Mouse (Mus musculus): Measurements from ENCODE around the gene Tada1. TPM values are rescaled to one million over a fixed set of nuclear protein-coding genes. Genes with fewer than 3 reads are reported as not detected.

Tada1 gene
- polyA plus RNA-seq (2015; fragmentation: Nextera tagmentation; extraction: Ambion mirVana) = 30.6 and 34.7 TPM in 2 replicates

GRCm38 (mm10) chr1:166379013-166379629 is at the start of gene Tada1:
Gene Tada1, plus strand, starts transcription at chr1:166379097.
- peak within 1 kb of the TSS; percentile 97 for H3K4me3 ChIP-seq
- peak; percentile 90; the same call in 1 of the 2 replicates for ATAC-seq (ENCODE audit: extremely low read depth, insufficient number of reproducible peaks, low FRiP score, low TSS enrichment)
- peak within 1 kb of the TSS; percentile 80 for H3K4me2 ChIP-seq
- H3K27me3 ChIP-seq (replicated peaks) = no peaks in the 10 kb centered on the region
- peaks cover 22% of the 10 kb centered on the region for H3K36me3 ChIP-seq
- H3K27ac ChIP-seq (replicated peaks) = peak within 1 kb of the TSS; percentile 94
- H3K4me1 ChIP-seq = peaks cover 26% of the 10 kb centered on the region
- H3K9me3 ChIP-seq = no peaks in the 10 kb centered on the region
- H3K9ac ChIP-seq = peak within 1 kb of the TSS; percentile 99
- WGBS = under 1% methylated on average over 78 of the region's 81 CpGs

DNA sequence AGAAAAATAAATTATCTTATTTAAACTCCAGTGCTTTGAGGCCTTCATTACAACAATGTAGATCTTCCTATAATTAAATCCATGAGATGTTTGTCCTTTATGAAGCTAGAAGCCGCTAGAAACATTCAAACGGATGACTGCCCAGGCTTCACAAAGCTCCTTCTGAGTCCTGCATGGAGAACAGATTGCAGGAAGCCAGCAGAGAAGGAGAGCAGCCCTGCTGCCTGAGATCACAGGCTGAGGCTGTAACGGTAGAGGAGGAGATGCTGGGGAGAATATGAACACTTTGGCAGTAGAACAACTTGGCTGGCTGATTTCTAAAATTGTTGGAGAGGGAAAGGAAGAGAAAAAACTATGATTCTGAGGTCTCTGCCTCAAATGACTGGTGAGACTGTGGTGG is 48.1 kb upstream of the Tada1 start:
- Histone ChIP-seq H3K27me3 (replicated peaks) (no peaks in the 10 kb centered on the region), H3K36me3 (no peaks in the 10 kb centered on the region), H3K4me1 (no peaks in the 10 kb centered on the region), H3K27ac (replicated peaks) (no peak overlapping the region), H3K9me3 (no peaks in the 10 kb centered on the region), H3K9ac (no peak overlapping the region), H3K4me2 (no peak overlapping the region), H3K4me3 (no peak overlapping the region)
- ATAC-seq (ENCODE audit: extremely low read depth, insufficient number of reproducible peaks, low FRiP score, low TSS enrichment) = no peak
- 51% methylated on average over 3 of the region's 3 CpGs for WGBS

- Histone ChIP-seq H3K27ac (replicated peaks) (no peak overlapping the region), H3K4me1 (no peaks in the 10 kb centered on the region)
Observed at GRCm38 (mm10) chr1:166339110-166339509, 39.8 kb upstream of the Tada1 start.

GRCm38 (mm10) chr1:166342060-166342459 is 36.8 kb upstream of the Tada1 start:
- Histone ChIP-seq H3K4me1 (no peaks in the 10 kb centered on the region), H3K9ac (no peak overlapping the region), H3K9me3 (no peaks in the 10 kb centered on the region), H3K4me2 (no peak overlapping the region), H3K27ac (replicated peaks) (no peak overlapping the region), H3K36me3 (no peaks in the 10 kb centered on the region), H3K4me3 (no peak overlapping the region), H3K27me3 (replicated peaks) (no peaks in the 10 kb centered on the region)
- 65% methylated on average over 2 of the region's 2 CpGs for whole genome bisulfite sequencing
- no peak for ATAC-seq (ENCODE audit: extremely low read depth, insufficient number of reproducible peaks, low FRiP score, low TSS enrichment)

More at GRCm38 (mm10) chr1:166339110-166339509, 39.8 kb upstream of the Tada1 start:
- Histone ChIP-seq H3K36me3 (no peaks in the 10 kb centered on the region), H3K27me3 (replicated peaks) (no peaks in the 10 kb centered on the region), H3K9ac (no peak overlapping the region), H3K4me2 (no peak overlapping the region), H3K9me3 (no peaks in the 10 kb centered on the region), H3K4me3 (no peak overlapping the region)
- no peak for ATAC-seq (ENCODE audit: extremely low read depth, insufficient number of reproducible peaks, low FRiP score, low TSS enrichment)
- 74% methylated on average over 6 of the region's 6 CpGs for WGBS

GRCm38 (mm10) chr1:166342539-166342938 is 36.4 kb upstream of the Tada1 start:
- no peak for ATAC-seq (ENCODE audit: extremely low read depth, insufficient number of reproducible peaks, low FRiP score, low TSS enrichment)
- H3K9me3 ChIP-seq = no peaks in the 10 kb centered on the region
- H3K27me3 ChIP-seq (replicated peaks) = no peaks in the 10 kb centered on the region
- no peak overlapping the region for H3K4me2 ChIP-seq
- no peaks in the 10 kb centered on the region for H3K4me1 ChIP-seq
- H3K4me3 ChIP-seq = no peak overlapping the region
- H3K27ac ChIP-seq (replicated peaks) = no peak overlapping the region
- WGBS = 76% methylated on average over 1 of the region's 1 CpGs
- no peaks in the 10 kb centered on the region for H3K36me3 ChIP-seq
- no peak overlapping the region for H3K9ac ChIP-seq

DNA sequence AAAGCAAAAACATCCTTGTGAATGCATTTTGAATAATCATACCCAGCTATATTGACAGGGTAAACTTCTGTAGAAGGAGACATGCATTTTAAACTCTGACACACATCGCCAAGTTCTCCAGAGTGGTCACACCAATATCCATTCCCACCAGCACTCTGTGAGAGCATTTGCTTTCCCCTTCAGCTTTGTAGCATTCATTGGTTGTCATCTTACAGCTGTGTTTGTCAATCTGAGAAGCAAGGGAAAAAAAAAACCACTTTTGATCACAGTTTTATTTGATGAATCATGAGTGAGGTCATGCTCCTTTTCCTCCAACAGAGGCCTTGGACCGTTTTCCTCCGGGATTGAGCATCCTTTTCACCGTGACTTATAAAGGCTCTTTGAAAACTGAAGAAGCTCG is 35.3 kb upstream of the Tada1 start:
- Histone ChIP-seq H3K9me3 (no peaks in the 10 kb centered on the region), H3K4me1 (no peaks in the 10 kb centered on the region), H3K9ac (no peak overlapping the region), H3K27ac (replicated peaks) (no peak overlapping the region), H3K4me2 (no peak overlapping the region), H3K27me3 (replicated peaks) (no peaks in the 10 kb centered on the region), H3K36me3 (no peaks in the 10 kb centered on the region), H3K4me3 (no peak overlapping the region)
- WGBS = 73% methylated on average over 5 of the region's 5 CpGs
- no peak for ATAC-seq (ENCODE audit: extremely low read depth, insufficient number of reproducible peaks, low FRiP score, low TSS enrichment)

- no peak overlapping the region for H3K27ac ChIP-seq (replicated peaks)
- H3K4me1 ChIP-seq = no peaks in the 10 kb centered on the region
- H3K36me3 ChIP-seq = no peaks in the 10 kb centered on the region
- no peak for ATAC-seq (ENCODE audit: extremely low read depth, insufficient number of reproducible peaks, low FRiP score, low TSS enrichment)
- no peak overlapping the region for H3K4me3 ChIP-seq
- no peak overlapping the region for H3K9ac ChIP-seq
- H3K9me3 ChIP-seq = no peaks in the 10 kb centered on the region
- no peak overlapping the region for H3K4me2 ChIP-seq
- 75% methylated on average over 8 of the region's 8 CpGs for whole genome bisulfite sequencing
- no peaks in the 10 kb centered on the region for H3K27me3 ChIP-seq (replicated peaks)
Observed at GRCm38 (mm10) chr1:166344300-166345077, 34.4 kb upstream of the Tada1 start.

DNA sequence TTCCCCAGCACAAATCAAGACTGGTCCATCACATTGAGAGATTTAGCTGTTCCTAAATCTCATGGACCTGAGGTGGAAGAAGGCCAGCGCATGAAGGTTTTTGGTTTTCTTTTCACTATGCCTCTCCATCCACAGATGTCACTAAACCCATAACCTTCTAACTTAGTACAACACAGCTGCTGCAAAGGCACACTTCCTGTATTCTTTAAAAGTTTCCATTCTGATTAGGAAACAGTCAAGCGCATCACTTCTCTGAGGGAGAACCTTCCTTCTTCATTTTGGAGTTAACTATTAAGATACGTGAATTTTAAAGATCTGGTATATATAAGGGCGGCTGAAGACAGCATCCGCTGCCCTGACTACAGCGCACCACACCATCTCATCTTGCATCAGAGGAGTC is 33.3 kb upstream of the Tada1 start:
- WGBS = 85% methylated on average over 6 of the region's 6 CpGs
- no peak for ATAC-seq (ENCODE audit: extremely low read depth, insufficient number of reproducible peaks, low FRiP score, low TSS enrichment)
- no peak overlapping the region for H3K4me2 ChIP-seq
- H3K27ac ChIP-seq (replicated peaks) = no peak overlapping the region
- H3K9ac ChIP-seq = no peak overlapping the region
- H3K36me3 ChIP-seq = no peaks in the 10 kb centered on the region
- no peaks in the 10 kb centered on the region for H3K9me3 ChIP-seq
- no peaks in the 10 kb centered on the region for H3K4me1 ChIP-seq
- no peaks in the 10 kb centered on the region for H3K27me3 ChIP-seq (replicated peaks)
- H3K4me3 ChIP-seq = no peak overlapping the region

DNA sequence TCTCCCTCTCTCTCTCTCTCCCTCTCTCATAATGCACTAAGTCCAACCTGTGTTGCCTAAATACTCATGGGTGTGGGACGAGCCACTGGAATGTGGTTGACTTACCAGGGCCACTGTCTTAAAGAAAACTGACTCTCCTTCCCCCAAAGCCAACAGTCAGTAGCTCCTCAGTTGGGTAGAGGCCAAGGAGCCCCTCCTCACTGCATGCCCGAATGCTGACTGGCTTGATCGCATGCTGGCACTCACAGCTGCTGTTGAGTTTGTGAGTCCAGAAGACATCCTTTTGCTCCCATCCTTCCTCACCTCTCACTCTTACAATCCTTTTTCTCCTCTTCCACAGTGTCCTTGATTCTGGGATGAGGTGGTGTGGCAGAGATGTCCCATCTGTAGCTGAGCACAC is 32.0 kb upstream of the Tada1 start:
- Histone ChIP-seq H3K27ac (replicated peaks) (no peak overlapping the region), H3K9ac (no peak overlapping the region), H3K27me3 (replicated peaks) (no peaks in the 10 kb centered on the region), H3K4me3 (no peak overlapping the region), H3K4me1 (no peaks in the 10 kb centered on the region), H3K36me3 (no peaks in the 10 kb centered on the region), H3K4me2 (no peak overlapping the region), H3K9me3 (no peaks in the 10 kb centered on the region)
- ATAC-seq (ENCODE audit: extremely low read depth, insufficient number of reproducible peaks, low FRiP score, low TSS enrichment) = no peak
- 73% methylated on average over 3 of the region's 3 CpGs for WGBS

DNA sequence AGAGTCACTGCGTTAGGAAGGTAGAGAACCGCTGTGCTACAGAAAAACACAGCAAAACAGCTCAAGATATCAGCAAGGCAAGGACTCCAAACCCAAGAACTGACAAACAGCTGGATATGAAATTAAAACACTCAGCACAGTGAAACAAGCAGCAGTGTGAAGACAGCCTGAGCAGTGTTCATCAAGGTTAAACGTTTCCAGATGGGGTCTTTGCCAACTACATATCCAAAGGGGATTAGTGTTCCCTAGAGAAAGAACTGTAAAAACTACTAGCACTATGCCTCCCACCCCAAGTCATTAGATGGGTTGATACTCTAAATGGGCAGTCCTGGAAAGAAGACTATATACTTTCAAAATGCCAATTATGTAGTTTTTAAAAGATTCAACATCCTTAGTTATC is 29.6 kb upstream of the Tada1 start:
- WGBS = 68% methylated on average over 3 of the region's 3 CpGs
- H3K4me2 ChIP-seq = no peak overlapping the region
- H3K27ac ChIP-seq (replicated peaks) = no peak overlapping the region
- no peak overlapping the region for H3K4me3 ChIP-seq
- no peak for ATAC-seq (ENCODE audit: extremely low read depth, insufficient number of reproducible peaks, low FRiP score, low TSS enrichment)
- no peaks in the 10 kb centered on the region for H3K9me3 ChIP-seq
- no peaks in the 10 kb centered on the region for H3K36me3 ChIP-seq
- no peaks in the 10 kb centered on the region for H3K4me1 ChIP-seq
- no peaks in the 10 kb centered on the region for H3K27me3 ChIP-seq (replicated peaks)
- H3K9ac ChIP-seq = no peak overlapping the region

DNA sequence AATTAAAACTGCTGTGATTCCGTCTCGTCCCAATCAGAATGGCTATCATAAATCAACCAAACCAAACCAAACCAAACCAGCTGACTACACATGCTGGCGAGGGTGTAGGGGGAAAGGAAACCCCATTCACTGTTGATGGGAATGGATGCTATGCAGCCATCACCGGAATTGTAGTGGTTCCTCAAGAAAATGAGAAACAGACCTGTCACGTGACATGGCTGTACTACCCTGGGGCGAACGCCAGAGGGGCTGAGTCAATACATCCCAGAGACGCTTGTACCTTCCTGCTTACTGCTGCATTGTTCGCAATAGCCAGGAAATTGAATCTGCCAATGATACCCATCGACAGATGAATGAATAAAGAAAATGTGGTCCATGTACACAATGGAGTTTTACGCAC is 29.1 kb upstream of the Tada1 start:
- H3K27me3 ChIP-seq (replicated peaks) = no peaks in the 10 kb centered on the region
- 78% methylated on average over 11 of the region's 11 CpGs for WGBS
- ATAC-seq (ENCODE audit: extremely low read depth, insufficient number of reproducible peaks, low FRiP score, low TSS enrichment) = no peak

More for the DNA sequence above, 29.1 kb upstream of the Tada1 start:
- no peak overlapping the region for H3K9ac ChIP-seq
- H3K4me3 ChIP-seq = no peak overlapping the region
- no peaks in the 10 kb centered on the region for H3K9me3 ChIP-seq
- no peaks in the 10 kb centered on the region for H3K4me1 ChIP-seq
- no peak overlapping the region for H3K4me2 ChIP-seq
- no peaks in the 10 kb centered on the region for H3K36me3 ChIP-seq
- H3K27ac ChIP-seq (replicated peaks) = no peak overlapping the region

Data from heart, embryonic 13.5 days (tissue).